Mouse (Mus musculus) forebrain, embryonic 14.5 days (tissue): ENCODE data around the gene T2. TPM values are rescaled to one million over a fixed set of nuclear protein-coding genes. Genes with fewer than 3 reads are reported as not detected.

Source experiments
- ATAC-seq: fragments of 200-750 bp; cut with Nextera tagmentation; 2 replicates; pipeline ENCODE4 v1.8.0; 2017; ENCODE audit warnings: mild to moderate bottlenecking, moderate library complexity
- DNase-seq: peaks from one replicate; pipeline ENCODE4 v3.0.0-alpha.2; 2015; ENCODE audit warnings: low spot score
- H3K27ac ChIP-seq: fragments of 300-500 bp; sonication (generic); 2 replicates; pipeline ENCODE4 v1.5.1; 2014; ENCODE audit warnings: low read depth, mild to moderate bottlenecking, control low read depth, low read length, moderate library complexity
- H3K27me3 ChIP-seq: fragments of 300-500 bp; sonication (generic); replicated peaks from 2 replicates; pipeline ENCODE4 v1.6.1; 2014; ENCODE audit warnings: low read length, control low read depth, mixed read lengths; ENCODE audit not compliant: control insufficient read depth, insufficient read depth
- H3K36me3 ChIP-seq: fragments of 300-500 bp; sonication (generic); 2 replicates; pipeline ENCODE4 v1.6.1; 2014; ENCODE audit warnings: low read length, control low read depth; ENCODE audit not compliant: control insufficient read depth, insufficient read depth
- H3K4me1 ChIP-seq: fragments of 300-500 bp; sonication (generic); 2 replicates; pipeline ENCODE4 v1.6.1; 2014; ENCODE audit warnings: antibody characterized with exemption, low read length, control low read depth; ENCODE audit not compliant: control insufficient read depth, insufficient read depth
- H3K4me2 ChIP-seq: fragments of 300-500 bp; sonication (generic); 2 replicates; pipeline ENCODE4 v1.6.1; 2014; ENCODE audit warnings: mild to moderate bottlenecking, control low read depth, low read length
- H3K4me3 ChIP-seq: fragments of 300-500 bp; sonication (generic); 2 replicates; pipeline ENCODE4 v1.5.1; 2014; ENCODE audit warnings: low read depth, low read length, control low read depth
- H3K9ac ChIP-seq: fragments of 300-500 bp; sonication (generic); 2 replicates; pipeline ENCODE4 v1.6.1; 2014; ENCODE audit warnings: mild to moderate bottlenecking, low read length, control low read depth, moderate library complexity
- H3K9me3 ChIP-seq: fragments of 300-500 bp; sonication (generic); replicated peaks from 2 replicates; pipeline ENCODE4 v1.6.1; 2016; ENCODE audit warnings: low read length, control low read depth, mixed read lengths; ENCODE audit not compliant: control insufficient read depth
- WGBS: fragments of 180-500 bp; shearing (Covaris S2); extraction: QIAGEN DNeasy Blood & Tissue Kit; methylation state at CpG from one replicate; pipeline ENCODE4 v1.1.7; 2014; 5-methylcytosine and 5-hydroxymethylcytosine counted together
- polyA plus RNA-seq: library from polyadenylated mRNA; unstranded; fragments of >200 nt; fragmentation: Nextera tagmentation; extraction: Ambion mirVana; gene quantifications from 2 replicates; pipeline ENCODE4 v1.2.1, GENCODE M21; 2014

The T2 gene
- polyA plus RNA-seq, 1 experiment from 2014 or later = 0.51 TPM

GRCm38 (mm10) chr17:8421517-8421916, 65.7 kb downstream of the T2 start:
- Histone ChIP-seq H3K4me1 (no peaks in the 10 kb centered on the region), H3K4me2 (no peak overlapping the region), H3K27ac (no peak overlapping the region), H3K27me3 (no peaks in the 10 kb centered on the region), H3K36me3 (no peaks in the 10 kb centered on the region), H3K9ac (no peak overlapping the region), H3K9me3 (no peaks in the 10 kb centered on the region), H3K4me3 (no peak overlapping the region)
- ATAC-seq (no peak), DNase-seq (no peak)
- 46% methylated on average over 5 of the region's 5 CpGs for WGBS

DNA sequence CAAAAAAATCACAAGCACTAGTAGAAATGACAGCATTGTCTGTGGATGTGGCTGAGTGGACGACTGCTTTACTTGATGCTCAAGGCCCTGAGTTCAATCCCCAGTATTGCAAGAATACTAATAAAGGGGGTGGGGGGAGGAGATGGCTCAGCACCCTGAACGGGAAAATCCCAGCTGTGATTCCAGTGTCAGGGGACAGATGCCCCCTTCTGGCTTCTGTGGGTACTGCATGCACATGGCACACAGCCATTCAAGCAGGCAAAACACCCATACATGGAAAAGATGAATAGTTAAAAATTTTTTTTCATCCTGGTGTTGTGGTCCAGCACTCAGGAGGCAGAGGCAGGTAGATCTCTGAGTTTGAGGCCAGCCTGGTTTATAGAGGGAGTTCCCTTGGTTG, 67.5 kb downstream of the T2 start:
- H3K36me3 ChIP-seq = no peaks in the 10 kb centered on the region
- peaks cover 6% of the 10 kb centered on the region for H3K27me3 ChIP-seq
- no peaks in the 10 kb centered on the region for H3K9me3 ChIP-seq
- H3K4me3 ChIP-seq = no peak overlapping the region
- no peak overlapping the region for H3K4me2 ChIP-seq
- H3K9ac ChIP-seq = no peak overlapping the region
- no peak for ATAC-seq
- WGBS = 35% methylated on average over 2 of the region's 2 CpGs
- no peaks in the 10 kb centered on the region for H3K4me1 ChIP-seq
- H3K27ac ChIP-seq = no peak overlapping the region
- DNase-seq = peak; percentile 34

- H3K9ac ChIP-seq = no peak overlapping the region
- WGBS = under 1% methylated on average over 16 of the region's 16 CpGs
- no peak overlapping the region for H3K27ac ChIP-seq
- H3K9me3 ChIP-seq = no peaks in the 10 kb centered on the region
- peaks cover 63% of the 10 kb centered on the region for H3K27me3 ChIP-seq
- H3K36me3 ChIP-seq = no peaks in the 10 kb centered on the region
- no peak overlapping the region for H3K4me3 ChIP-seq
- no peak overlapping the region for H3K4me2 ChIP-seq
- no peaks in the 10 kb centered on the region for H3K4me1 ChIP-seq
- DNase-seq = no peak
- no peak for ATAC-seq
Observed at GRCm38 (mm10) chr17:8429436-8429835, 73.6 kb downstream of the T2 start.

DNA sequence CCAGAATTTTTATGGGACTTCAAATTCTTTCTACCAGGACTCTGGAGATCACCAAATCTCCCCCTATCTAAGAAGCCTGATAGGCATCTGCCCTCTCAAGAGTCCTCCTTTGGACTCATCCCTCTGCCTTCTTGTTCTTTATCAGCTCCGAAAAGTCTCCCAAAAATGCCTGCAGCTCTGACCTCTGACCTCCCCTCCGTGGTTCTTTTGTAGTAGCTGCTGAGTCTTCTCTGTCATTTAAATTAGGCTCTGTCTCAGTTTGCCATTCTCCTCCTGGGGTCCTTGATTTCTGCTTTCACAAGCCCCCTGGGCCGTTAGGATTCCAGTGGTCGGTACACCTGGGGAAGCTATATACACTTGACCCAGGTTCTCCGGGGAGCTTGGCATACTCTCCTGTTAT, 74.1 kb downstream of the T2 start:
- H3K4me1 ChIP-seq = no peaks in the 10 kb centered on the region
- H3K27me3 ChIP-seq = peaks cover 68% of the 10 kb centered on the region
- no peak overlapping the region for H3K27ac ChIP-seq
- 2% methylated on average over 5 of the region's 5 CpGs for WGBS
- no peaks in the 10 kb centered on the region for H3K36me3 ChIP-seq
- no peak overlapping the region for H3K4me3 ChIP-seq
- H3K9ac ChIP-seq = no peak overlapping the region
- DNase-seq = no peak
- H3K4me2 ChIP-seq = no peak overlapping the region
- no peak for ATAC-seq
- H3K9me3 ChIP-seq = no peaks in the 10 kb centered on the region

GRCm38 (mm10) chr17:8432179-8432800, 76.5 kb downstream of the T2 start:
- Histone ChIP-seq H3K4me1 (no peaks in the 10 kb centered on the region), H3K27ac (no peak overlapping the region), H3K4me3 (no peak overlapping the region), H3K4me2 (no peak overlapping the region), H3K27me3 (peaks cover 92% of the 10 kb centered on the region), H3K9me3 (no peaks in the 10 kb centered on the region), H3K9ac (no peak overlapping the region), H3K36me3 (no peaks in the 10 kb centered on the region)
- ATAC-seq (no peak), DNase-seq (no peak)
- 3% methylated on average over 17 of the region's 17 CpGs for WGBS

DNA sequence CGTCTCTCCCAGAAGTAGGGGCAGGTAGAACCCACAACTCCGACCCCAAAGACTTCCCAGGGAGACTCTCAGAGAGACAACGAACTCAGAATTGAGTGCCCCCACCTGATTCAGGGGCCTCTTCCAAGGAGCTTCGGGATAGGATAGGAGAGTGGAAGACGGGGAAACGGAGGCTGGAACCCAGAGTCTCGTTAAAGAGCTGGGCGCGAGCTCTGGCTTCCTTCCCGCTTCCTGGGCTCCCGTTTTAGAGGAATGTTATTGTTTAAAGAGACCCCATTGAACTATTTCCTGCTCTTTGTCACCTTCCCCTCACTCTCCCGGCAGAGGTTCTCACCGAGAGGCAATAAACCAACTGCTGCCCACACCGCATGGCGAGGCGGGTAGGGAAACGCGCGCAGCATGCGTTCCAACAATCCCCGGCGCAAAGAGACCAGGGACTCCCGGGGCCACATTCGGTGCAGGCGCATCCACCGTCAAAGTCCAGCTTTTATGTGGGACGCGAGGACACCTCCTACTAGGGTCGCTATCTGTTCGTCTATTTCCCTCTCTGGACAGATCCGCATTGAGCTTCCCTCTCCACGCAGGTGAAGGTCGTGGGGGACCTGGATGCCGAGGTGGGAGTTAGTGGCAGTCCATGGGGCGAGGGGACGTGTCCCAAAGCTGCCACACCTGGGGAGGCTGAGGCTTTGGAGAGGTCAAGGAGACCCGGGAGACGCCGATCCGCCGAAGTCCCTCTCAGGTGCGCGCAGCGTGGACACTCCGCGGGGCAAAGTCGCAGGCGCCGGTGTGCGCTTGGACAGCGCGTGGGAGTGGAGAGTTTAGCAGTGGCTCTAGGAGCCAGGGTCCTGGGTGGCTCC, 77.6 kb downstream of the T2 start:
- DNase-seq (no peak), ATAC-seq (no peak)
- Histone ChIP-seq H3K4me1 (no peaks in the 10 kb centered on the region), H3K36me3 (no peaks in the 10 kb centered on the region), H3K27ac (no peak overlapping the region), H3K27me3 (peaks cover 95% of the 10 kb centered on the region), H3K9ac (no peak overlapping the region), H3K9me3 (no peaks in the 10 kb centered on the region), H3K4me2 (peak overlapping the region; percentile 21), H3K4me3 (no peak overlapping the region)
- WGBS = under 1% methylated on average over 52 of the region's 52 CpGs

DNA sequence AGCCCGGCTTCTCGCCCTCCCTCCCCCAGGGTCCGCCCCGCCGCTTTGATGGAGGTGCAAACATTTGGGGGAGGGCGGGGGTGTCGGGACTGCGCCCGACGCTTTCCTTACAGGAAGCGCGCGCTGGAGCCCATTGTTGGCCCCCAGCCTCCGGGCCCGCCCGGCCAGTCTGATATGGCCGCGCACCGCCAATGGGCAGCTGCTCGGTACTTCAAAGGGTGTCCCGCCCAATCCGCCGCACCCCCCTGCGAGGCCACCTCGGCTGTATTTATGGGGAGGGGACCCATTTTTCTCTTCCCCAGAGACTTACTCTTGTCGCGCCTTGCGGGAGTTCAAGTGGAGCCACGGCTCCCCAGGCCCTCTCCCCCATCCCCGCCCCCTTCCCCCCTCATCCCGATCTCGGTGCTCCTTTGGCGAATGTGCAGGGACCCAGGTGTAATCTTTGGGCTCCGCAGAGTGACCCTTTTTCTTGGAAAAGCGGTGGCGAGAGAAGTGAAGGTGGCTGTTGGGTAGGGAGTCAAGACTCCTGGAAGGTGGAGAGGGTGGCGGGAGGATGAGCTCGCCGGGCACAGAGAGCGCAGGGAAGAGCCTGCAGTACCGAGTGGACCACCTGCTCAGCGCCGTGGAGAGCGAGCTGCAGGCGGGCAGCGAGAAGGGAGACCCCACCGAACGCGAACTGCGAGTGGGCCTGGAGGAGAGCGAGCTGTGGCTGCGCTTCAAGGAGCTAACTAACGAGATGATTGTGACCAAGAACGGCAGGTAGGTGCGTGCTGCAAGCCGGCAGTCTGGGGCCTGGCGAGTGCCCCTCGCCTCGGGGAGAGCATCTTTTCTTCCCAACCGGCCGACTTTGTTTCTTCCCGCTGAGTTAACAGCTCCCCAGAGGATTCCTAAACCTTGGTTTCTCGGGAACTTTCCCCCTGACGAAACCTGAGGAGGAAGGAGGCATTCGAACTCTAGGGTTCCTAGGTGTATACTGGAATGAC, 78.5 kb downstream of the T2 start, which contains the start of gene T:
Gene T, plus strand, starts transcription at position 446 of the 983 bp plus-strand sequence.
- ATAC-seq = no peak

GRCm38 (mm10) chr17:8436184-8436583, 80.4 kb downstream of the T2 start:
- ATAC-seq (no peak), DNase-seq (no peak)
- Histone ChIP-seq H3K9ac (no peak overlapping the region), H3K4me1 (no peaks in the 10 kb centered on the region), H3K36me3 (no peaks in the 10 kb centered on the region), H3K27ac (no peak overlapping the region), H3K4me2 (no peak overlapping the region), H3K4me3 (no peak overlapping the region), H3K27me3 (peaks cover 78% of the 10 kb centered on the region), H3K9me3 (no peaks in the 10 kb centered on the region)
- WGBS = 11% methylated on average over 7 of the region's 7 CpGs

More for the DNA sequence above, 78.5 kb downstream of the T2 start, which contains the start of gene T:
- Histone ChIP-seq H3K9ac (no peak within 1 kb of the TSS), H3K4me2 (peak within 1 kb of the TSS; percentile 21), H3K27me3 (peaks cover 90% of the 10 kb centered on the region), H3K9me3 (no peaks in the 10 kb centered on the region), H3K4me3 (no peak within 1 kb of the TSS), H3K27ac (no peak within 1 kb of the TSS), H3K36me3 (no peaks in the 10 kb centered on the region), H3K4me1 (no peaks in the 10 kb centered on the region)
- no peak for DNase-seq
- under 1% methylated on average over 63 of the region's 65 CpGs for WGBS
